Mouse (Mus musculus): Measurements from ENCODE around the gene Gls. TPM values are rescaled to one million over a fixed set of nuclear protein-coding genes. Genes with fewer than 3 reads are reported as not detected.
A peak's percentile ranks its signal among the peaks of the same experiment; 100 is the strongest.

Gls gene
- total and polyA plus RNA-seq, 2 experiments from 2014 or later: 13.7 to 83.4 TPM

- Histone ChIP-seq H3K27ac (ENCODE audit: low read depth) (peak overlapping the region; percentile 73), H3K9me3 (replicated peaks; ENCODE audit: control insufficient read depth, low read length) (no peaks in the 10 kb centered on the region), H3K9ac (replicated peaks; ENCODE audit: low read depth, low read length) (no peak overlapping the region; the same call in 1 of the 2 replicates), H3K36me3 (replicated peaks; ENCODE audit: control insufficient read depth, insufficient read depth, low read length) (peaks cover 32% of the 10 kb centered on the region), H3K4me3 (ENCODE audit: low read depth, low read length) (peak overlapping the region; percentile 19; the same call in 1 of the 2 replicates), H3K4me2 (ENCODE audit: low read depth, low read length) (peak overlapping the region; percentile 38), H3K27me3 (ENCODE audit: control insufficient read depth, insufficient read depth, low read length) (no peaks in the 10 kb centered on the region), H3K4me1 (ENCODE audit: control insufficient read depth, insufficient read depth) (peaks cover 9% of the 10 kb centered on the region; the same call in 1 of the 2 replicates)
- WGBS: 55% methylated on average over 14 of the region's 14 CpGs
- ATAC-seq (ENCODE audit: insufficient read depth, low read depth): peak; percentile 59; the same call in 1 of the 2 replicates
- DNase-seq (ENCODE audit: low spot score): peak; percentile 52
- no peak for TF ChIP-seq CTCF (IDR thresholded peaks at IDR 0.05; ENCODE audit: low read depth)
- TF ChIP-seq EP300 (IDR thresholded peaks at IDR 0.05; ENCODE audit: low read depth): no peak
These were observed 66.3 kb downstream of the Gls start for GRCm38 (mm10) chr1:52166652-52167220.

GRCm38 (mm10) chr1:52163707-52164457 is 69.2 kb downstream of the Gls start:
- WGBS: 85% methylated on average over 5 of the region's 5 CpGs
- no peaks in the 10 kb centered on the region for H3K9me3 ChIP-seq (replicated peaks; ENCODE audit: control insufficient read depth, low read length)
- H3K4me1 ChIP-seq (ENCODE audit: control insufficient read depth, insufficient read depth): no peaks in the 10 kb centered on the region
- DNase-seq (ENCODE audit: low spot score): no peak
- H3K27ac ChIP-seq (ENCODE audit: low read depth): no peak overlapping the region
- no peak overlapping the region for H3K9ac ChIP-seq (replicated peaks; ENCODE audit: low read depth, low read length)
- H3K4me3 ChIP-seq (ENCODE audit: low read depth, low read length): no peak overlapping the region
- ATAC-seq (ENCODE audit: insufficient read depth, low read depth): no peak
- H3K4me2 ChIP-seq (ENCODE audit: low read depth, low read length): no peak overlapping the region
- peaks cover 56% of the 10 kb centered on the region for H3K36me3 ChIP-seq (replicated peaks; ENCODE audit: control insufficient read depth, insufficient read depth, low read length)
- H3K27me3 ChIP-seq (ENCODE audit: control insufficient read depth, insufficient read depth, low read length): no peaks in the 10 kb centered on the region
- no peak for TF ChIP-seq CTCF (IDR thresholded peaks at IDR 0.05; ENCODE audit: low read depth)
- TF ChIP-seq EP300 (IDR thresholded peaks at IDR 0.05; ENCODE audit: low read depth): no peak

- ATAC-seq (ENCODE audit: insufficient read depth, low read depth): no peak
- WGBS: 78% methylated on average over 8 of the region's 8 CpGs
- no peak for TF ChIP-seq EP300 (IDR thresholded peaks at IDR 0.05; ENCODE audit: low read depth)
- no peak for TF ChIP-seq CTCF (IDR thresholded peaks at IDR 0.05; ENCODE audit: low read depth)
- Histone ChIP-seq H3K9ac (replicated peaks; ENCODE audit: low read depth, low read length) (no peak overlapping the region), H3K27me3 (ENCODE audit: control insufficient read depth, insufficient read depth, low read length) (no peaks in the 10 kb centered on the region), H3K9me3 (replicated peaks; ENCODE audit: control insufficient read depth, low read length) (no peaks in the 10 kb centered on the region), H3K4me2 (ENCODE audit: low read depth, low read length) (no peak overlapping the region), H3K27ac (ENCODE audit: low read depth) (no peak overlapping the region), H3K36me3 (replicated peaks; ENCODE audit: control insufficient read depth, insufficient read depth, low read length) (peaks cover 83% of the 10 kb centered on the region), H3K4me3 (ENCODE audit: low read depth, low read length) (no peak overlapping the region), H3K4me1 (ENCODE audit: control insufficient read depth, insufficient read depth) (no peaks in the 10 kb centered on the region)
- DNase-seq (ENCODE audit: low spot score): no peak
These were observed 71.9 kb downstream of the Gls start for GRCm38 (mm10) chr1:52161151-52161550.

GRCm38 (mm10) chr1:52158490-52159381 is 74.3 kb downstream of the Gls start:
- Histone ChIP-seq H3K9ac (replicated peaks; ENCODE audit: low read depth, low read length) (no peak overlapping the region), H3K9me3 (replicated peaks; ENCODE audit: control insufficient read depth, low read length) (no peaks in the 10 kb centered on the region), H3K4me2 (ENCODE audit: low read depth, low read length) (no peak overlapping the region), H3K27ac (ENCODE audit: low read depth) (no peak overlapping the region), H3K4me3 (ENCODE audit: low read depth, low read length) (no peak overlapping the region), H3K4me1 (ENCODE audit: control insufficient read depth, insufficient read depth) (no peaks in the 10 kb centered on the region), H3K27me3 (ENCODE audit: control insufficient read depth, insufficient read depth, low read length) (no peaks in the 10 kb centered on the region), H3K36me3 (replicated peaks; ENCODE audit: control insufficient read depth, insufficient read depth, low read length) (peaks cover 92% of the 10 kb centered on the region)
- 70% methylated on average over 17 of the region's 17 CpGs for WGBS
- no peak for TF ChIP-seq EP300 (IDR thresholded peaks at IDR 0.05; ENCODE audit: low read depth)
- TF ChIP-seq CTCF (IDR thresholded peaks at IDR 0.05; ENCODE audit: low read depth): no peak
- DNase-seq (ENCODE audit: low spot score) (no peak), ATAC-seq (ENCODE audit: insufficient read depth, low read depth) (no peak)

GRCm38 (mm10) chr1:52158040-52158439 is 75.0 kb downstream of the Gls start:
- Histone ChIP-seq H3K4me3 (ENCODE audit: low read depth, low read length) (no peak overlapping the region), H3K4me2 (ENCODE audit: low read depth, low read length) (no peak overlapping the region), H3K27ac (ENCODE audit: low read depth) (no peak overlapping the region), H3K27me3 (ENCODE audit: control insufficient read depth, insufficient read depth, low read length) (no peaks in the 10 kb centered on the region), H3K4me1 (ENCODE audit: control insufficient read depth, insufficient read depth) (no peaks in the 10 kb centered on the region), H3K9ac (replicated peaks; ENCODE audit: low read depth, low read length) (no peak overlapping the region), H3K9me3 (replicated peaks; ENCODE audit: control insufficient read depth, low read length) (no peaks in the 10 kb centered on the region), H3K36me3 (replicated peaks; ENCODE audit: control insufficient read depth, insufficient read depth, low read length) (peaks cover 88% of the 10 kb centered on the region)
- no peak for TF ChIP-seq CTCF (IDR thresholded peaks at IDR 0.05; ENCODE audit: low read depth)
- TF ChIP-seq EP300 (IDR thresholded peaks at IDR 0.05; ENCODE audit: low read depth): no peak
- DNase-seq (ENCODE audit: low spot score): no peak
- 92% methylated on average over 2 of the region's 2 CpGs for WGBS
- no peak for ATAC-seq (ENCODE audit: insufficient read depth, low read depth)

Measured in heart, postnatal 0 days (tissue).